Comparison of ENCODE assay signal across 8 mouse cellular contexts in the genomic region with DNA sequence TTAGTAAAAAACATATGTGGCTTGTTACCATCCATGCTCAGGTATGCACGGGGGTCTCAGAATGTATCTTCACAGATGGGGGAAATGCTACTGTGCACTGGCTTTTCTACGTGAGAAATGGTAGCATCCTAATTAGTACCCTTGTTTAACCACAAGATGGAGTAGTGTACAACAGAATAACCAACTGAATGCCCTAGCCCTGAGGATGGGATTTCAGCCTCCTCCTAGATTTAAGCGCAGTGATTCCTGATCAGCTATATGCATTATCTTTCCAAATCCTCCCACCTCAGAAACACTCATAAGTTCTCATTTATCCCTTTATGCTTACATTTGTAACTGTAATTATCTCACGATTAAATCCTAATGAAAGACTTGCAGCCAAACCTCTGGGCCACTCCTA. TPM values are rescaled to one million over a fixed set of nuclear protein-coding genes. Genes with fewer than 3 reads are reported as not detected.
A peak's percentile ranks its signal among the peaks of the same experiment; 100 is the strongest.
DNase-seq lines count a peak whose midpoint lies in the region; ATAC-seq and TF ChIP-seq lines count a peak whose summit lies in the region.

No protein-coding gene starts in this region.

- intact Hi-C loops in heart, adult 2 months (cut with DNase I): loop anchor here (1.0 to 5.0 kb wide), 3 partner anchors 151 to 347 kb away; no protein-coding TSS in a partner anchor

- no peak overlapping the region for H3K27ac ChIP-seq in heart, adult 2 months
- no peak overlapping the region for H3K27ac ChIP-seq in hindbrain, embryonic 12.5 days
- H3K27ac ChIP-seq in neural tube, embryonic 13.5 days (replicated peaks): no peak overlapping the region

- H3K9ac ChIP-seq in heart, adult 2 months (ENCODE audit: low read depth, low read length): no peak overlapping the region
- no peak overlapping the region for H3K9ac ChIP-seq in hindbrain, embryonic 12.5 days
- H3K9ac ChIP-seq in neural tube, embryonic 13.5 days: no peak overlapping the region

- no peak for TF ChIP-seq POLR2A in heart, adult 2 months (IDR thresholded peaks at IDR 0.05; ENCODE audit: insufficient read depth, low read depth, low read length)

- H3K79me2 ChIP-seq in heart, adult 2 months (replicated peaks; ENCODE audit: control insufficient read depth, insufficient read depth, low read length): no peaks in the 10 kb centered on the region

- no peaks in the 10 kb centered on the region for H3K27me3 ChIP-seq in heart, adult 2 months (ENCODE audit: control insufficient read depth, insufficient read depth, low read length)
- no peaks in the 10 kb centered on the region for H3K27me3 ChIP-seq in hindbrain, embryonic 12.5 days
- H3K27me3 ChIP-seq in neural tube, embryonic 13.5 days: no peaks in the 10 kb centered on the region

- no peaks in the 10 kb centered on the region for H3K4me1 ChIP-seq in heart, adult 2 months (ENCODE audit: control insufficient read depth, insufficient read depth, low read length)
- H3K4me1 ChIP-seq in hindbrain, embryonic 12.5 days: peaks cover 6% of the 10 kb centered on the region; the same call in 1 of the 2 replicates
- no peaks in the 10 kb centered on the region for H3K4me1 ChIP-seq in neural tube, embryonic 13.5 days (replicated peaks)

- ATAC-seq in hindbrain, embryonic 12.5 days (ENCODE audit: low FRiP score): peak; percentile 74
- peak; percentile 71 for ATAC-seq in neural tube, embryonic 13.5 days (ENCODE audit: low read depth)

- no peak for TF ChIP-seq EP300 in heart, adult 2 months (IDR thresholded peaks at IDR 0.05; ENCODE audit: insufficient read depth, low read depth, low read length)

- WGBS in heart, adult 2 months: 10% methylated on average over 4 of the region's 4 CpGs
- WGBS in hindbrain, embryonic 12.5 days: 15% methylated on average over 4 of the region's 4 CpGs
- WGBS in neural tube, embryonic 13.5 days: 12% methylated on average over 4 of the region's 4 CpGs

- H3K4me2 ChIP-seq in hindbrain, embryonic 12.5 days (replicated peaks): no peak overlapping the region
- H3K4me2 ChIP-seq in neural tube, embryonic 13.5 days: no peak overlapping the region

- H3K4me3 ChIP-seq in heart, adult 2 months: no peak overlapping the region
- no peak overlapping the region for H3K4me3 ChIP-seq in hindbrain, embryonic 12.5 days
- no peak overlapping the region for H3K4me3 ChIP-seq in neural tube, embryonic 13.5 days

- TF ChIP-seq CTCF in heart, adult 2 months (IDR thresholded peaks at IDR 0.05): peak; percentile 78

- no peak for DNase-seq in heart, adult 2 months
- no peak for DNase-seq in heart, adult 9 months (ENCODE audit: low spot score in 2 of 2)
- peak; percentile 22 for DNase-seq in thymus, postnatal 0 days (ENCODE audit: low spot score)
- DNase-seq in thymus, postnatal 4 days: no peak
- no peak for DNase-seq in right cerebral cortex, postnatal 25 days
- no peak for DNase-seq in right cerebral cortex, postnatal 36 days (ENCODE audit: low spot score in 2 of 2)

- H3K9me3 ChIP-seq in hindbrain, embryonic 12.5 days (replicated peaks): no peaks in the 10 kb centered on the region
- no peaks in the 10 kb centered on the region for H3K9me3 ChIP-seq in neural tube, embryonic 13.5 days

- H3K36me3 ChIP-seq in heart, adult 2 months (ENCODE audit: control insufficient read depth, insufficient read depth, low read length): no peaks in the 10 kb centered on the region
- H3K36me3 ChIP-seq in hindbrain, embryonic 12.5 days: no peaks in the 10 kb centered on the region
- no peaks in the 10 kb centered on the region for H3K36me3 ChIP-seq in neural tube, embryonic 13.5 days

RNA-seq across cellular contexts. Expression of a gene that starts 37.6 kb away (rescaled TPM):
- under 1 TPM; 0.10 to 0.25 TPM for total RNA-seq in heart, adult 2 months (2021)
- polyA plus RNA-seq in heart, adult 2 months (2012; rRNA removed): 0.20 and 0.41 TPM in 2 replicates
- polyA plus RNA-seq in thymus, postnatal 0 days (2015; fragmentation: Nextera tagmentation; extraction: Ambion mirVana): 2.9 and 3.8 TPM in 2 replicates
- 15.0 and 17.6 TPM in 2 replicates for polyA plus RNA-seq in hindbrain, embryonic 12.5 days (2016; fragmentation: Nextera tagmentation; extraction: Ambion mirVana)
- 16.1 and 16.7 TPM in 2 replicates for polyA plus RNA-seq in neural tube, embryonic 13.5 days (2015; fragmentation: Nextera tagmentation; extraction: Ambion mirVana)
